Mouse (Mus musculus) C2C12 (cell line): ENCODE data around the gene Lhx8. TPM values are rescaled to one million over a fixed set of nuclear protein-coding genes. Genes with fewer than 3 reads are reported as not detected.

Experiments
- H3K27me3 ChIP-seq: one replicate; pipeline ENCODE4 v1.6.1; 2011; ENCODE audit not compliant: control insufficient read depth, insufficient read depth, insufficient read length
- H3K36me3 ChIP-seq: one replicate; pipeline ENCODE4 v1.6.1; 2011; ENCODE audit not compliant: control insufficient read depth, insufficient read depth
- H3K4me3 ChIP-seq: one replicate; pipeline ENCODE4 v1.5.1; 2011; ENCODE audit warnings: mild to moderate bottlenecking, control low read depth; ENCODE audit not compliant: poor library complexity, insufficient read depth, severe bottlenecking
- H3K79me2 ChIP-seq: one replicate; pipeline ENCODE4 v1.6.1; 2011; ENCODE audit not compliant: control insufficient read depth, insufficient read depth
- H3K79me3 ChIP-seq: one replicate; pipeline ENCODE4 v1.6.1; 2011; ENCODE audit warnings: low read depth, control low read depth
- H3ac ChIP-seq: one replicate; pipeline ENCODE3; 2011; ENCODE audit warnings: low read depth; ENCODE audit not compliant: control insufficient read depth, insufficient read length
- CEBPB ChIP-seq: IDR thresholded peaks from one replicate; pipeline ENCODE4 v1.6.1; 2011; ENCODE audit warnings: low read depth, mild to moderate bottlenecking, control low read depth, moderate library complexity
- CTCF ChIP-seq: IDR thresholded peaks from one replicate; pipeline ENCODE4 v1.5.1; 2011; ENCODE audit not compliant: control insufficient read depth, insufficient read depth, insufficient read length
- FOSL1 ChIP-seq: IDR thresholded peaks from one replicate; pipeline ENCODE4 v1.8.0; 2011; ENCODE audit warnings: mild to moderate bottlenecking, low read length; ENCODE audit not compliant: poor library complexity, insufficient read depth, severe bottlenecking
- MAX ChIP-seq: IDR thresholded peaks from one replicate; pipeline ENCODE4 v1.6.1; 2011; ENCODE audit warnings: mild to moderate bottlenecking, control low read depth
- MYOD1 ChIP-seq: IDR thresholded peaks from one replicate; pipeline ENCODE4 v1.6.1; 2011; ENCODE audit warnings: low read depth; ENCODE audit not compliant: control insufficient read depth, insufficient read length
- MYOG ChIP-seq: IDR thresholded peaks from one replicate; pipeline ENCODE4 v1.6.1; 2011; ENCODE audit not compliant: control insufficient read depth, insufficient read length; ENCODE audit errors: extremely low read depth
- USF1 ChIP-seq: IDR thresholded peaks from one replicate; pipeline ENCODE4 v1.6.1; 2011; ENCODE audit warnings: low read depth, mild to moderate bottlenecking, control low read depth, moderate library complexity
- polyA plus RNA-seq: library from polyadenylated mRNA; unstranded; fragments of >200 nt; fragmentation: generic; extraction: Trizol; gene quantifications from one replicate; pipeline ENCODE4 v1.2.1, GENCODE M21; 2012; ENCODE audit warnings: missing spikeins

Lhx8 gene
- polyA plus RNA-seq, 1 experiment, result not detected

- Histone ChIP-seq H3K4me3 (no peak overlapping the region), H3K79me2 (no peaks in the 10 kb centered on the region), H3K36me3 (no peaks in the 10 kb centered on the region), H3ac (no peak overlapping the region), H3K27me3 (peaks cover 29% of the 10 kb centered on the region), H3K79me3 (no peaks in the 10 kb centered on the region)
- TF ChIP-seq CTCF (no peak), USF1 (no peak), MYOG (no peak)
These were observed 1.7 kb upstream of the Lhx8 start for GRCm38 (mm10) chr3:154332213-154332530.

- Histone ChIP-seq H3K36me3 (no peaks in the 10 kb centered on the region), H3ac (no peak overlapping the region), H3K27me3 (peaks cover 29% of the 10 kb centered on the region), H3K79me2 (no peaks in the 10 kb centered on the region), H3K4me3 (no peak overlapping the region), H3K79me3 (no peaks in the 10 kb centered on the region)
- TF ChIP-seq MAX (no peak), USF1 (no peak), CEBPB (no peak)
These were observed 1.2 kb upstream of the Lhx8 start for GRCm38 (mm10) chr3:154331506-154332212.

GRCm38 (mm10) chr3:154331003-154331340 lies 513 bp upstream of the Lhx8 start:
- Histone ChIP-seq H3K79me2 (no peaks in the 10 kb centered on the region), H3K36me3 (no peaks in the 10 kb centered on the region), H3K27me3 (peaks cover 29% of the 10 kb centered on the region), H3K79me3 (no peaks in the 10 kb centered on the region), H3K4me3 (no peak overlapping the region), H3ac (no peak overlapping the region)
- TF ChIP-seq MYOD1 (no peak), MYOG (no peak), FOSL1 (no peak), USF1 (no peak)

- H3K79me2 ChIP-seq, result no peaks in the 10 kb centered on the region
- no peak overlapping the region for H3ac ChIP-seq
- no peak for TF ChIP-seq CEBPB
- peaks cover 34% of the 10 kb centered on the region for H3K27me3 ChIP-seq
- H3K4me3 ChIP-seq, result no peak overlapping the region
- H3K79me3 ChIP-seq, result no peaks in the 10 kb centered on the region
- no peaks in the 10 kb centered on the region for H3K36me3 ChIP-seq
These were observed 907 bp downstream of the Lhx8 start for GRCm38 (mm10) chr3:154329323-154330180.

GRCm38 (mm10) chr3:154328721-154329322 lies 1.6 kb downstream of the Lhx8 start:
- no peaks in the 10 kb centered on the region for H3K79me2 ChIP-seq
- H3K36me3 ChIP-seq, result no peaks in the 10 kb centered on the region
- no peaks in the 10 kb centered on the region for H3K79me3 ChIP-seq
- H3K4me3 ChIP-seq, result no peak overlapping the region
- no peak overlapping the region for H3ac ChIP-seq
- H3K27me3 ChIP-seq, result peaks cover 35% of the 10 kb centered on the region
- TF ChIP-seq CTCF, result no peak
- no peak for TF ChIP-seq CEBPB
- TF ChIP-seq MYOG, result no peak
- no peak for TF ChIP-seq MAX
- no peak for TF ChIP-seq MYOD1
- TF ChIP-seq USF1, result no peak
- no peak for TF ChIP-seq FOSL1

- Histone ChIP-seq H3K36me3 (no peaks in the 10 kb centered on the region), H3K79me2 (no peaks in the 10 kb centered on the region), H3K4me3 (no peak overlapping the region), H3ac (no peak overlapping the region), H3K27me3 (peaks cover 35% of the 10 kb centered on the region), H3K79me3 (no peaks in the 10 kb centered on the region)
- TF ChIP-seq MYOD1 (no peak), CTCF (no peak), FOSL1 (no peak), MAX (no peak), MYOG (no peak), USF1 (no peak), CEBPB (no peak)
These were observed 2.4 kb downstream of the Lhx8 start for GRCm38 (mm10) chr3:154327883-154328720.
